Mouse (Mus musculus) cortical plate, adult 2 months (tissue): ENCODE data around the gene Scn8a. TPM values are rescaled to one million over a fixed set of nuclear protein-coding genes. Genes with fewer than 3 reads are reported as not detected.

Source experiments
- H3K27ac ChIP-seq: fragments of 200-500 bp; 2 replicates; pipeline ENCODE4 v1.5.1; 2012; ENCODE audit warnings: low read length, control low read depth, inconsistent platforms; ENCODE audit not compliant: insufficient read depth
- H3K4me1 ChIP-seq: fragments of 200-500 bp; 2 replicates; pipeline ENCODE4 v1.6.1; 2011; ENCODE audit warnings: low read length; ENCODE audit not compliant: control insufficient read depth, insufficient read depth
- H3K4me3 ChIP-seq: fragments of 200-500 bp; 2 replicates; pipeline ENCODE4 v1.5.1; 2011; ENCODE audit warnings: mild to moderate bottlenecking, low read length, control low read depth; ENCODE audit not compliant: insufficient read depth
- CTCF ChIP-seq: fragments of 200-500 bp; IDR thresholded peaks from 2 replicates; pipeline ENCODE4 v1.5.1; 2011; ENCODE audit warnings: mild to moderate bottlenecking, control low read depth, low read length; ENCODE audit not compliant: insufficient read depth; ENCODE audit errors: extremely low read depth
- POLR2A ChIP-seq: fragments of 200-500 bp; IDR thresholded peaks from 2 replicates; pipeline ENCODE4 v1.6.1; 2011; ENCODE audit warnings: mild to moderate bottlenecking, low read length, control low read depth; ENCODE audit not compliant: insufficient read depth; ENCODE audit errors: extremely low read depth
- polyA plus RNA-seq: library from polyadenylated mRNA; depleted of rRNA; stranded (reverse); fragments of >200 nt; gene quantifications from 2 replicates; pipeline ENCODE4 v1.2.3, GENCODE M21; 2012; rRNA removed

Scn8a gene
- polyA plus RNA-seq, 1 experiment = 111 TPM

DNA sequence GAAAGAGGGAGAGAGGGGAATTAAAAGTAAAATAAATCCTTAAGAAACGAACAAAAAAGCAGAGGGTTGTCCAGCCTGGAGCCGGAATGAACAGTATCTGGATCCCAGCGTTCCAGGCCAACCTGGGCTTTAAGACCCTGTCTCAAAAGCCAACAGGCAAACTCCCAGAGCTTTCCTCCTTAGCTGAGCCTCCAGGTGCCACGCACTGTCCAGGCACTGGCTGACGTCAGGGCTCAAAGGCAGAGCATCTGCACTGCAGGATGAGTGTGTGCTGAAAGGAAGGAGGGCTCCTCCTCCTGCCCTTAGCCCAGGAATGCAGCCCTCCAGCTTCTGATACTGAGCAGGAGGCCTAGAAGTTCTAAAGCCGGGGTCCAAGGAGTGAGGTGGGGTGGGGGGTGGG is 224.3 kb downstream of the Scn8a start:
- Histone ChIP-seq H3K4me3 (no peak overlapping the region), H3K27ac (no peak overlapping the region), H3K4me1 (no peaks in the 10 kb centered on the region)
- TF ChIP-seq POLR2A (no peak), CTCF (no peak)

DNA sequence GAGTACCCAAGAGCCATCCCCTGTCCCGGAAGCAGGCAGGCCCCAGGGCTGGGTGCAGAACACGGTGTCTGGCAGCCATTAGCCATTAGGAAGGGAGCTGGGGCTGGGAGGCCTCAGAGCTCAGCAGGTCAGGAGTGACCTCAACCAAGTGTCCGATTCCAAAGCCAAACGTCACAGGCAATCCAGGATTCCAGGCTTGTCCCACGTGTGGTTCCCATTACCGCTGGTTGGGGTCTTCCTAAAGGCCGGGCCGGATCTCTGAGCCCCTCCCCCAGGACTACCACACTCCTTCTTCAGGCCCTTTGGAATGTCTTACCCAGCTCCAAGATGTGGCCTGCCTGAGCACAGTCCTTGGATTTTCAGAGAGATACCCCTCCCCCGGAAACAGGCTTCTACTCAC is 225.3 kb downstream of the Scn8a start:
- no peaks in the 10 kb centered on the region for H3K4me1 ChIP-seq
- H3K27ac ChIP-seq = no peak overlapping the region
- H3K4me3 ChIP-seq = no peak overlapping the region
- TF ChIP-seq CTCF (no peak), POLR2A (no peak)

DNA sequence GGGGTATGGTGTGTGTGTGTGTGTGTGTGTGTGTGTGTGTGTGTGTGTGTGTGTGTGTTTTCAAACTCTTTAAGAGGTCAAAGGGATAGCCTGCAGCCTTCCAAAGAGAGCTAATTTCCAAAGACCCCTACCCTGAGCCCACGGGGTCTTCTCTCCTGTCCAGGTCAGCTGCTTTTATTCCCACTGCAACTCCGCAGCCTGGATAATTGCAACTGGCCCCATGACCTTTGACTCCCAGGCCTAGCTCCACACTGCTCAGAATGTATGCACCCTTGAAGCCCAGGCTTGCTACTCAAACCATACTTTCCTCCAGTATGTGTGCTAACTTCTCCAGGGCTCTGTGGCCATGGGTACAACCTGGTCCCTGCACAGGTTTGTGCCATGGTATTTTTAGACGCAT is 225.7 kb downstream of the Scn8a start:
- no peak overlapping the region for H3K4me3 ChIP-seq
- H3K4me1 ChIP-seq = no peaks in the 10 kb centered on the region
- no peak for TF ChIP-seq CTCF
- no peak for TF ChIP-seq POLR2A
- no peak overlapping the region for H3K27ac ChIP-seq

Other genes starting within 250 kb of the Scn8a start
- 4.2 and 4.4 TPM in 2 replicates for gene Smagp, start 232.9 kb upstream of the Scn8a start, polyA plus RNA-seq
- 7.4 and 7.6 TPM in 2 replicates for gene Bin2, start 200.3 kb upstream of the Scn8a start, polyA plus RNA-seq
- 7.9 and 8.3 TPM in 2 replicates for gene Cela1, start 181.9 kb upstream of the Scn8a start, polyA plus RNA-seq
- 6.5 and 8.2 TPM in 2 replicates for gene Galnt6, start 140.5 kb upstream of the Scn8a start, polyA plus RNA-seq
- gene Slc4a8, start 108.1 kb upstream of the Scn8a start, polyA plus RNA-seq = 31.4 and 36.0 TPM in 2 replicates
- not detected in 2 replicates for gene Gm47841, start 177.5 kb downstream of the Scn8a start, polyA plus RNA-seq
- gene Fignl2, start 208.7 kb downstream of the Scn8a start, polyA plus RNA-seq = 0.77 and 0.87 TPM in 2 replicates
- not detected in 2 replicates for gene Ankrd33, start 245.9 kb downstream of the Scn8a start, polyA plus RNA-seq